Mouse (Mus musculus) kidney, adult 2 months (tissue): Measurements from ENCODE around the gene Eif3i.

Experiments used
- CTCF ChIP-seq: fragments of 200-500 bp; conservative IDR thresholded peaks from 2 replicates; pipeline ENCODE4 v1.5.1; 2011; ENCODE audit warnings: low read depth, mild to moderate bottlenecking, control low read depth, low read length, moderate library complexity, mixed read lengths; ENCODE audit not compliant: insufficient read depth, insufficient read length
- POLR2A ChIP-seq: fragments of 200-500 bp; IDR thresholded peaks from one replicate; pipeline ENCODE4 v1.6.1; 2011; ENCODE audit warnings: low read depth, low read length, control low read depth

- TF ChIP-seq POLR2A, result peak; percentile 41
- TF ChIP-seq CTCF, result no peak
Observed at GRCm38 (mm10) chr4:129640638-129641467, 40.4 kb upstream of the Eif3i start, which contains the start of gene Txlna.
